Mouse (Mus musculus) gastrocnemius, adult 2 months (tissue): Measurements from ENCODE around the gene Galnt7. TPM values are rescaled to one million over a fixed set of nuclear protein-coding genes. Genes with fewer than 3 reads are reported as not detected.
A peak's percentile ranks its signal among the peaks of the same experiment; 100 is the strongest.

ENCODE experiments used
- DNase-seq: peaks from one replicate; pipeline ENCODE4 v3.0.0; 2022
- H3K27ac ChIP-seq: fragments of 200-600 bp; 2 replicates; pipeline ENCODE4 v1.8.1; 2022; ENCODE audit warnings: mild to moderate bottlenecking
- H3K4me3 ChIP-seq: fragments of 200-600 bp; 2 replicates; pipeline ENCODE4 v1.8.1; 2022; ENCODE audit warnings: mild to moderate bottlenecking, moderate library complexity
- CTCF ChIP-seq: fragments of 200-600 bp; IDR thresholded peaks from 2 replicates; pipeline ENCODE4 v1.8.1; 2022; ENCODE audit warnings: antibody characterized with exemption, mild to moderate bottlenecking, moderate library complexity
- intact Hi-C: fragments of 180-260 bp; cut with DNase I; formaldehyde crosslinking; loops from one replicate; pipeline ENCODE4 v1.15.1; 2025
- total RNA-seq, 2 experiments: library from RNA; stranded (reverse); gene quantifications; 2 replicates each; pipeline ENCODE4 v1.2.3; 2021

Galnt7 gene
- total RNA-seq, 2 experiments from 2014 or later, result 2.5 to 3.0 TPM

- intact Hi-C loops, result loop anchor here (2.0 to 5.0 kb wide), 3 partner anchors 19 to 40 kb away; partner anchors contain the start of gene Hmgb2
- H3K4me3 ChIP-seq, result peak within 1 kb of the TSS; percentile 94
- peak; percentile 99 for DNase-seq
- H3K27ac ChIP-seq, result peak within 1 kb of the TSS; percentile 97
- no peak for TF ChIP-seq CTCF
These were observed 165.2 kb downstream of the Galnt7 start, which contains the start of gene Sap30 for GRCm38 (mm10) chr8:57487441-57488155. Sap30 (minus strand) TSS chr8:57487860.

GRCm38 (mm10) chr8:57486491-57487440, 166.1 kb downstream of the Galnt7 start:
- H3K4me3 ChIP-seq, result peak overlapping the region; percentile 94
- DNase-seq, result peak; percentile 59

GRCm38 (mm10) chr8:57480606-57481005, 172.2 kb downstream of the Galnt7 start:
- DNase-seq, result no peak
- intact Hi-C loops, result no loop called here
- H3K27ac ChIP-seq, result no peak overlapping the region
- TF ChIP-seq CTCF, result no peak
- no peak overlapping the region for H3K4me3 ChIP-seq

More at GRCm38 (mm10) chr8:57486491-57487440, 166.1 kb downstream of the Galnt7 start:
- TF ChIP-seq CTCF, result no peak
- intact Hi-C loops, result loop anchor here (2.0 to 5.0 kb wide), 2 partner anchors 18 to 41 kb away; no protein-coding TSS in a partner anchor
- peak overlapping the region; percentile 97 for H3K27ac ChIP-seq

- intact Hi-C loops, result no loop called here
- no peak for DNase-seq
- no peak overlapping the region for H3K27ac ChIP-seq
- no peak overlapping the region for H3K4me3 ChIP-seq
- no peak for TF ChIP-seq CTCF
These were observed 173.1 kb downstream of the Galnt7 start for GRCm38 (mm10) chr8:57479700-57480099.

- no peak for TF ChIP-seq CTCF
- no peak for DNase-seq
- Histone ChIP-seq H3K27ac (no peak overlapping the region), H3K4me3 (no peak overlapping the region)
- intact Hi-C loops, result no loop called here
These were observed 174.4 kb downstream of the Galnt7 start for GRCm38 (mm10) chr8:57478406-57478805.

Other genes starting within 250 kb of the Galnt7 start
- not detected for gene Scrg1, start 197.1 kb downstream of the Galnt7 start, total RNA-seq
- 10 to 100 TPM; 10.0 to 21.1 TPM for gene Sap30, start 165.2 kb downstream of the Galnt7 start, total RNA-seq
- gene Hmgb2, start 141.1 kb downstream of the Galnt7 start, total RNA-seq, result 1 to 10 TPM; 2.8 to 3.2 TPM